Mouse (Mus musculus) G1E (cell line): ENCODE measurements around the gene Noto.

Experiments used
- CTCF ChIP-seq: IDR thresholded peaks from 2 replicates; pipeline ENCODE4 v1.5.1; 2012; ENCODE audit warnings: low read depth, low read length, inconsistent platforms, mixed read lengths
- GATA1 ChIP-seq: IDR thresholded peaks from 2 replicates; pipeline ENCODE4 v1.6.1; 2012; ENCODE audit warnings: borderline replicate concordance, low read length, inconsistent platforms, mixed read lengths
- TAL1 ChIP-seq: conservative IDR thresholded peaks from 2 replicates; pipeline ENCODE4 v1.6.1; 2012; ENCODE audit warnings: low read depth, low read length, inconsistent platforms, mixed read lengths

GRCm38 (mm10) chr6:85373951-85374733, 49.5 kb upstream of the Noto start, which contains the start of gene Rab11fip5:
- TF ChIP-seq CTCF, result no peak
- TF ChIP-seq GATA1, result no peak
- no peak for TF ChIP-seq TAL1
